Mouse (Mus musculus) liver, embryonic 14.5 days (tissue): ENCODE measurements around the gene B3gnt8. TPM values are rescaled to one million over a fixed set of nuclear protein-coding genes. Genes with fewer than 3 reads are reported as not detected.
A peak's percentile ranks its signal among the peaks of the same experiment; 100 is the strongest.

Source experiments
- ATAC-seq: fragments of 200-750 bp; cut with Nextera tagmentation; 2 replicates; pipeline ENCODE4 v1.8.0; 2017; ENCODE audit warnings: moderate number of reproducible peaks, mild to moderate bottlenecking, moderate library complexity; ENCODE audit not compliant: insufficient read depth
- DNase-seq, 3 experiments: peaks; one replicate each; pipeline ENCODE4 v3.0.0-alpha.2; 2012 to 2013; ENCODE audit warnings: low read depth in 3 of 3, low spot score in 3 of 3
- H3K27ac ChIP-seq: fragments of 300-500 bp; sonication (generic); 2 replicates; pipeline ENCODE4 v1.5.1; 2014; ENCODE audit warnings: moderate library complexity, mild to moderate bottlenecking, control low read depth, inconsistent platforms
- H3K27me3 ChIP-seq: fragments of 300-500 bp; sonication (generic); 2 replicates; pipeline ENCODE4 v1.6.1; 2014; ENCODE audit warnings: mild to moderate bottlenecking, low read length, moderate library complexity; ENCODE audit not compliant: control insufficient read depth, insufficient read depth
- H3K36me3 ChIP-seq: fragments of 300-500 bp; sonication (generic); replicated peaks from 2 replicates; pipeline ENCODE4 v1.6.1; 2014; ENCODE audit warnings: low read depth; ENCODE audit not compliant: control insufficient read depth, insufficient read depth
- H3K4me1 ChIP-seq, 2 experiments: fragments of 200-500 bp in 1 of 2; fragments of 300-500 bp in 1 of 2; sonication (generic) in 1 of 2; replicated peaks; 2 replicates each; pipeline ENCODE4 v1.6.1; 2012 to 2014; ENCODE audit warnings: antibody characterized with exemption in 1 of 2, inconsistent platforms in 1 of 2, low read length in 1 of 2; ENCODE audit not compliant: control insufficient read depth in 2 of 2, insufficient read depth in 2 of 2
- H3K4me2 ChIP-seq: fragments of 300-500 bp; sonication (generic); 2 replicates; pipeline ENCODE4 v1.6.1; 2014; ENCODE audit warnings: low read depth, mild to moderate bottlenecking, control low read depth, moderate library complexity
- H3K4me3 ChIP-seq, 2 experiments: fragments of 200-500 bp in 1 of 2; fragments of 300-500 bp in 1 of 2; sonication (generic) in 1 of 2; 2 replicates each; pipeline ENCODE4 v1.5.1; 2012 to 2014; ENCODE audit warnings: low read depth in 2 of 2, low read length in 2 of 2, mild to moderate bottlenecking in 2 of 2, control low read depth in 1 of 2, inconsistent platforms in 1 of 2, moderate library complexity in 1 of 2; ENCODE audit not compliant: insufficient read depth in 1 of 2
- H3K9ac ChIP-seq: fragments of 300-500 bp; sonication (generic); replicated peaks from 2 replicates; pipeline ENCODE4 v1.6.1; 2014; ENCODE audit warnings: mild to moderate bottlenecking, control low read depth, moderate library complexity
- H3K9me3 ChIP-seq: fragments of 300-500 bp; sonication (generic); 2 replicates; pipeline ENCODE4 v1.6.1; 2016; ENCODE audit warnings: low read length, mixed read lengths; ENCODE audit not compliant: control insufficient read depth
- CTCF ChIP-seq: IDR thresholded peaks from 2 replicates; pipeline ENCODE4 v1.5.1; 2016; ENCODE audit warnings: antibody characterized with exemption, low read depth, control low read depth
- EP300 ChIP-seq: IDR thresholded peaks from 2 replicates; pipeline ENCODE4 v1.6.1; 2016; ENCODE audit warnings: antibody characterized with exemption, low read depth
- WGBS: fragments of 180-500 bp; shearing (Covaris S2); extraction: QIAGEN DNeasy Blood & Tissue Kit; methylation state at CpG from one replicate; pipeline ENCODE4 v1.1.7; 2014; ENCODE audit not compliant: insufficient replicate concordance; 5-methylcytosine and 5-hydroxymethylcytosine counted together
- polyA plus RNA-seq, 2 experiments: library from polyadenylated mRNA; depleted of rRNA in 1 of 2; stranded (reverse) in 1 of 2; unstranded in 1 of 2; fragments of >200 nt; fragmentation: Nextera tagmentation in 1 of 2; extraction: Ambion mirVana in 1 of 2; gene quantifications; 2 replicates each; pipeline versions ENCODE4 v1.2.1 to v1.2.3; 2012 to 2014

Gene B3gnt8
- polyA plus RNA-seq, 2 experiments = 0.81 to 1.6 TPM

DNA sequence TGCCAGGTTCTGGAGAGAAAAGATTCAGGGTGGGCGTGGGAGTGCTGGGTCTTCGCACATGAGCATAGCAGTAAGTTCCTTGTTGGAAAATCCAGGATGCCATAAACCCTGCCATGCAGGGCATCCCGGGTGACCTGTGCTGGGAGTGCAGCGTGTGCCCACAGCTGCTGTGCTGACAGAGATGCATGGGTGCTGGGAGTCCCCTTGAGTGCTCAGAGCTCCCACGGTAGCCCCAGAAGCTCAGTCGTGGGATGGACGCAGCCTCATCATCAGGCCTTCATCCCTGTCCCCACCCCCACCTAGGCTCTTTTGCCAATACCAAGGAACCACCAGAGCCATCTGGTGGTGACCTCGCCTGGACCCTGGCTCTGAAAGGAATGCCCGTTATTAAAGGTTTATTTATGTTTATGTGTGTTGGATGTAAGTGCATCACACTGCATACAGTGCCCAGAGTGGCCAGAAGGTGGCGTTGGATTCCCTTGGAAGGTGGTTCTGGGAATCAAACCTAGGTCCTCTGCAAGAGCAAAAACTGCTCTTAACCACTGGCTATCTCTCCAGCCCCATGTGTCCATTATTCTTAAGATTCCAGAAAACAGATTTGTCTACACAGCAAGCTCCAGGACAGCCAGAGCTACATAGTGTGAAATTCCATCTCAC, 732 bp upstream of the B3gnt8 start:
- WGBS = 67% methylated on average over 10 of the region's 10 CpGs
- no peak for TF ChIP-seq EP300
- peak; percentile 69 for TF ChIP-seq CTCF
- no peak overlapping the region for H3K9ac ChIP-seq
- no peak overlapping the region for H3K4me2 ChIP-seq
- DNase-seq (no peak), ATAC-seq (no peak)
- no peak overlapping the region for H3K27ac ChIP-seq
- no peaks in the 10 kb centered on the region for H3K36me3 ChIP-seq
- H3K4me1 ChIP-seq = peaks cover 7 to 11% of the 10 kb centered on the region in 2 experiments
- H3K27me3 ChIP-seq = no peaks in the 10 kb centered on the region
- H3K9me3 ChIP-seq = no peaks in the 10 kb centered on the region
- H3K4me3 ChIP-seq = no peak overlapping the region

DNA sequence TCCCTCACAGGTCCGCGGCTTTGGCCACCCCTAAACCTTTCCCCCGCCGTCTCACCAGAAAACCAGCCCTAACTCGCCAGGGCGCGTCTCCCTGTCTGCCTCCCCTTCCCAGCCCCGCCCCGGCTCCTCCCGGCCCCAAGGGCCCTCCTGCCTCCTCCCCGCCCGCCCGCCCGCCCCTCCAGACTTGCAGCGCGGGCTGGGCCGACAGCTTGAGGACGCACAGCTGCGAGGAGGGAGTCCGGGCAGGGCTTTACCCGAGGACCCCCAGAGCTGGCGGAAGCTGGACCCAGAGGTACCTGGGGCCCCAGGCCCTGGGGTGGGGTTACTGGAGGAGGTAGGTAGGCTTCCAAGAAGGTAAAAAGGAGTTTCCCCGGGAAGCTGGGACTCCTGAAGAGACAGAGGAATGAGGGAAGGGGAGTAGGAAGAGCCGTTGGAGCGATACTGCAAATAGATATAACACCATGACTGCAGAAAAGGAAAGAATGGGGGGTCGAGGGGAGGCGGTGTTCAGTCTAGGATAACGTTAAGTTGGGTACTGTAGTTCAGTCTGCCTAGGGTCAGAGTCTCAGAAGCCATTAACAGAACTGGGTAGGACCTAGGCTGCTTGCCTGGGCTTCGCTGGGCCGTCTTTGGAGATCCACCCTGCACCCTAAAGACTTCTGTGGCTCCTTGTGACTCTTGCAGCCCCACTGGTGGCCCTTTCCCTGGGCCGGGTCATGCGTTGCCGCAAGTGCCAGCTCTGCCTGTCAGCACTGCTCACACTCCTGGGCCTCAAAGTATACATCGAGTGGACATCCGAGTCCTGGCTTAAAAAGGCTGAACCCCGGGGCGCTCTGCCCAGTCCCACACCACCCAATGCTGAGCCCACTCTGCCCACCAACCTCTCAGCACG, 1.2 kb downstream of the B3gnt8 start:
- H3K9me3 ChIP-seq = no peaks in the 10 kb centered on the region
- H3K4me1 ChIP-seq = peaks cover 7 to 11% of the 10 kb centered on the region in 2 experiments
- WGBS = 19% methylated on average over 38 of the region's 38 CpGs
- no peaks in the 10 kb centered on the region for H3K27me3 ChIP-seq
- TF ChIP-seq CTCF (no peak), EP300 (no peak)
- peak overlapping the region; percentile 74 for H3K4me2 ChIP-seq
- ATAC-seq (peak; percentile 77), DNase-seq (peak in 1 of 3 experiments; percentile 24)
- peak overlapping the region; percentile 36 to 48 for H3K4me3 ChIP-seq
- no peak overlapping the region for H3K27ac ChIP-seq
- H3K9ac ChIP-seq = peak overlapping the region; percentile 32
- H3K36me3 ChIP-seq = no peaks in the 10 kb centered on the region

DNA sequence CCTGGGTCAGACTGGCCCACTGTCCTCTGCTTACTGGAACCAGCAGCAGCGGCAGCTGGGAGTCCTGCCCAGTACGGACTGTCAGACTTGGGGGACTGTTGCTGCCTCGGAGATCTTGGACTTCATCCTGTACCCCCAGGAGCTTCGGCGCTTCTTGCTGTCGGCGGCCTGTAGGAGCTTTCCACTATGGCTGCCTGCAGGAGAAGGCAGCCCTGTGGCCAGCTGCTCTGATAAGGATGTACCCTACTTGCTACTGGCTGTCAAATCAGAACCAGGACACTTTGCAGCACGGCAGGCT, 1.8 kb downstream of the B3gnt8 start:
- Histone ChIP-seq H3K27ac (no peak overlapping the region), H3K9me3 (no peaks in the 10 kb centered on the region), H3K4me1 (peaks cover 7 to 11% of the 10 kb centered on the region in 2 experiments), H3K4me3 (no peak overlapping the region), H3K27me3 (no peaks in the 10 kb centered on the region), H3K36me3 (no peaks in the 10 kb centered on the region), H3K9ac (no peak overlapping the region), H3K4me2 (peak overlapping the region; percentile 74)
- no peak for ATAC-seq
- DNase-seq = no peak
- TF ChIP-seq EP300 = no peak
- TF ChIP-seq CTCF = no peak
- 50% methylated on average over 8 of the region's 8 CpGs for WGBS

DNA sequence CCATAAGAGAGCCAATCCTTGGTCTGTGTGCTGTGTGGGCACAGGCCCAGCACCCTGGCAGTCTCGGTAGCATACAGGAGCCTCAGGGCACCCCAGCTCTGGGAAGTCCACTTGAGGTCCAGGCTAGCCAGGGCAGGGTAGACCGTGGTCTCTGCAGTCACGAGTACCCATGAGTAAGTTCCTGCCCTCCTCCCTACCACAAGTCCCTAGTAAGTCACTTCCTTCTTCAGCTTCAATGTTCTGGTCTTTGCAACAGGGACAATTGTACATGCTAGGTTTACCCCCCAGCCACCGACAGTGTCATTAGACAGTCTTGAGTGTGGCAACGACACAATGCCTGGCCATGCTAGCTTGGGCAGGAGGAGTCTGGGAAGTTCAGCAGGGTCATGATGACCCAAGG, 6.2 kb downstream of the B3gnt8 start:
- Histone ChIP-seq H3K9ac (no peak overlapping the region), H3K4me2 (no peak overlapping the region), H3K27me3 (no peaks in the 10 kb centered on the region), H3K36me3 (no peaks in the 10 kb centered on the region), H3K4me3 (no peak overlapping the region), H3K27ac (no peak overlapping the region), H3K4me1 (peaks cover under 1 to 3% of the 10 kb centered on the region in 2 experiments; a peak in 3 of 4 replicates), H3K9me3 (no peaks in the 10 kb centered on the region)
- TF ChIP-seq CTCF = no peak
- TF ChIP-seq EP300 = no peak
- ATAC-seq (no peak), DNase-seq (no peak)
- 32% methylated on average over 5 of the region's 5 CpGs for WGBS

DNA sequence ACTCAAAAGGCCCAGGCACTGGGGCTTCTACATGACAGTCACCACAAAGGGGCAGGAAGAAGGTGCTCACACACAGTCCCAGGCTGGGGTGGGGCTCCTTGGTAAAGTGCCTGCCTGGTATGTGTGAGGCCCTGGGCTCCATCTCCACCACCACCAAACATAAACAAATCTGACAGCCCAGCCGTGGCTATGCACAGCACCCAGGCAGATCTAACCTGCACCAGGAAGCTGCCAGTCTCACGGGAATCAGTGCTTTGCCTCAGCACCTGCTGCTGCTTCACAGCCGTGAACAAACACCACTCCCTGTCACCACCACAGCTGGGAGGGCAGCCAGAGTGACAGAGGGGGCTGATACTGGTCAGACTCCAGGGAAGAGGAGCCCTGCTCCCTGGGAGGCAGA, 9.9 kb downstream of the B3gnt8 start:
- Histone ChIP-seq H3K9ac (no peak overlapping the region), H3K27ac (no peak overlapping the region)
- no peak for ATAC-seq

More for the DNA sequence above, 9.9 kb downstream of the B3gnt8 start:
- H3K36me3 ChIP-seq = no peaks in the 10 kb centered on the region
- no peak overlapping the region for H3K4me3 ChIP-seq
- no peak for DNase-seq
- no peaks in the 10 kb centered on the region for H3K27me3 ChIP-seq
- H3K4me1 ChIP-seq = no peaks in the 10 kb centered on the region
- no peak overlapping the region for H3K4me2 ChIP-seq
- H3K9me3 ChIP-seq = no peaks in the 10 kb centered on the region
- WGBS = 47% methylated on average over 3 of the region's 3 CpGs
- TF ChIP-seq CTCF (no peak), EP300 (no peak)
